Mouse (Mus musculus): Measurements from ENCODE around the gene Ddx27. TPM values are rescaled to one million over a fixed set of nuclear protein-coding genes. Genes with fewer than 3 reads are reported as not detected.

Gene Ddx27
- total RNA-seq, 2 experiments from 2014 or later: 15.3 to 50.4 TPM

DNA sequence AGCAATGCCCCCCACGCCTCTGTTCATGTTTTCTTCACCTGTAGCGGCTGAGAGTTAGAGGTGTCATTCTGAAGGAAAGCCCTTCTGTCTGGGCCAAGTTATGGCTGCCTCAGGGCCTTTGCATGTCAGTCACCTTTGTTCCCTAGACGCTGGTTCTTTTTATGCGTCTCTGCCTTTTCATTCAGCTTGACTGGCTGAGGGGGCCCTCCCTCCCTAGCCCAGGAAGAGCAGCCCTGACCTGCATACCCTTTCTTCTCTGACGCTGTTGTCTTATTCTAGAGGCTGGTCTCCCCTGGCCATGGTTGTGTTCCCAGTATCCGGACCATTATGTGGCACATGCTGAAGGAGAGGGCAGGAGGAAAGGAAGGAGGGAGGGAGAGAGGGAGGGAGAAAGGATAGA lies 66.1 kb downstream of the Ddx27 start:
- no peak; the same call in 1 of the 2 replicates for ATAC-seq (ENCODE audit: poor library complexity, severe bottlenecking)

DNA sequence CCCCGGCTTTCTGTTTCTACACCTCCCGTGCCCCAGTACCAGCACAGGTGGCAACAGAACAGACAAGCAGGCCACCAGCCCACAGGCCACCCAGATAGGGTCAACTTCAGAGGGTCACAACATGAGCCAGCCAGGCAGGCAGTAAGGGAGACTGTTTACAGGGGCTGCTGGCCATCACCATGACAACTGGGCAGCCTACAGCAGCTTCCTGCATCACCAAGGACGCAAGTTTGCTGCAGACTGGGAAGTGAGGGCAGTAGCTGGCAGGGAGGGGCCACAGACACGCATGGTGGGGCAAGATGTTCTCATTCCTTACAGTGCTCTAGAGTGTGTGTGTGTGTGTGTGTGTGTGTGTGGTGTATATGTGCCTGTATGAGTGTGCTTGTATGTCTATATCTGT lies 66.6 kb downstream of the Ddx27 start:
- ATAC-seq (ENCODE audit: poor library complexity, severe bottlenecking): peak; percentile 89

Other genes with a start within 250 kb of the Ddx27 start
- gene Trp53rkb, start 222.7 kb upstream of the Ddx27 start, total RNA-seq (2015): 2.1 and 4.5 TPM in 2 replicates
- gene Trp53rkb, start 222.7 kb upstream of the Ddx27 start, total RNA-seq (2017): 1.5 and 2.0 TPM in 2 replicates
- gene Arfgef2, start 209.6 kb upstream of the Ddx27 start, total RNA-seq (2015): 13.0 and 13.9 TPM in 2 replicates
- 11.5 and 18.7 TPM in 2 replicates for gene Arfgef2, start 209.6 kb upstream of the Ddx27 start, total RNA-seq (2017)
- gene Cse1l, start 109.2 kb upstream of the Ddx27 start, total RNA-seq (2015): 87.8 and 109 TPM in 2 replicates
- 74.4 and 83.1 TPM in 2 replicates for gene Cse1l, start 109.2 kb upstream of the Ddx27 start, total RNA-seq (2017)
- 28.5 and 36.0 TPM in 2 replicates for gene Stau1, start 18.9 kb upstream of the Ddx27 start, total RNA-seq (2015)
- gene Stau1, start 18.9 kb upstream of the Ddx27 start, total RNA-seq (2017): 28.9 and 32.6 TPM in 2 replicates
- 28.2 and 29.2 TPM in 2 replicates for gene Znfx1, start 47.8 kb downstream of the Ddx27 start, total RNA-seq (2015)
- 58.4 and 78.1 TPM in 2 replicates for gene Znfx1, start 47.8 kb downstream of the Ddx27 start, total RNA-seq (2017)
- gene Kcnb1, start 175.0 kb downstream of the Ddx27 start, total RNA-seq (2015): 0.07 and 1.6 TPM in 2 replicates
- 0.07 and 0.49 TPM in 2 replicates for gene Kcnb1, start 175.0 kb downstream of the Ddx27 start, total RNA-seq (2017)
- gene Ptgis, start 225.4 kb downstream of the Ddx27 start, total RNA-seq (2015): not detected in 2 replicates
- not detected in 2 replicates for gene Ptgis, start 225.4 kb downstream of the Ddx27 start, total RNA-seq (2017)

Data from megakaryocyte, adult 5-6 weeks (primary cell).